Mouse (Mus musculus) kidney, embryonic 16.5 days (tissue): ENCODE results near the gene Prss58. TPM values are rescaled to one million over a fixed set of nuclear protein-coding genes. Genes with fewer than 3 reads are reported as not detected.

Experiments
- ATAC-seq: fragments of 200-750 bp; cut with Nextera tagmentation; 2 replicates; pipeline ENCODE4 v1.8.0; 2017; ENCODE audit warnings: moderate TSS enrichment; ENCODE audit not compliant: low FRiP score, low TSS enrichment
- H3K27ac ChIP-seq: fragments of 300-500 bp; sonication (generic); 2 replicates; pipeline ENCODE4 v1.5.1; 2014; ENCODE audit warnings: low read length
- H3K27me3 ChIP-seq: fragments of 300-500 bp; sonication (generic); 2 replicates; pipeline ENCODE4 v1.6.1; 2014; ENCODE audit warnings: low read length, control low read depth, mixed read lengths; ENCODE audit not compliant: insufficient read depth
- H3K36me3 ChIP-seq: fragments of 300-500 bp; sonication (generic); 2 replicates; pipeline ENCODE4 v1.6.1; 2014; ENCODE audit warnings: low read length, control low read depth, mixed read lengths; ENCODE audit not compliant: insufficient read depth
- H3K4me1 ChIP-seq: fragments of 300-500 bp; sonication (generic); 2 replicates; pipeline ENCODE4 v1.6.1; 2014; ENCODE audit warnings: low read length, control low read depth, mixed read lengths; ENCODE audit not compliant: insufficient read depth
- H3K4me2 ChIP-seq: fragments of 300-500 bp; sonication (generic); replicated peaks from 2 replicates; pipeline ENCODE4 v1.6.1; 2014; ENCODE audit warnings: low read depth, low read length
- H3K4me3 ChIP-seq: fragments of 300-500 bp; sonication (generic); 2 replicates; pipeline ENCODE4 v1.5.1; 2014; ENCODE audit warnings: mild to moderate bottlenecking, low read length
- H3K9ac ChIP-seq: fragments of 300-500 bp; sonication (generic); replicated peaks from 2 replicates; pipeline ENCODE4 v1.6.1; 2014; ENCODE audit warnings: low read length
- H3K9me3 ChIP-seq: fragments of 300-500 bp; sonication (generic); 2 replicates; pipeline ENCODE4 v1.6.1; 2016; ENCODE audit warnings: low read length, control low read depth
- WGBS: fragments of 180-500 bp; shearing (Covaris S2); extraction: QIAGEN DNeasy Blood & Tissue Kit; methylation state at CpG from one replicate; pipeline ENCODE4 v1.1.7; 2014; 5-methylcytosine and 5-hydroxymethylcytosine counted together
- polyA plus RNA-seq: library from polyadenylated mRNA; unstranded; fragments of >200 nt; fragmentation: Nextera tagmentation; extraction: Ambion mirVana; gene quantifications from 2 replicates; pipeline ENCODE4 v1.2.1, GENCODE M21; 2015

The Prss58 gene
- not detected in 2 replicates for polyA plus RNA-seq

- no peak within 1 kb of the TSS for H3K9ac ChIP-seq
- H3K4me3 ChIP-seq: no peak within 1 kb of the TSS
- H3K36me3 ChIP-seq: no peaks in the 10 kb centered on the region
- no peaks in the 10 kb centered on the region for H3K4me1 ChIP-seq
- no peak within 1 kb of the TSS for H3K4me2 ChIP-seq
- no peaks in the 10 kb centered on the region for H3K9me3 ChIP-seq
- no peak within 1 kb of the TSS for H3K27ac ChIP-seq
- no peak for ATAC-seq
- no peaks in the 10 kb centered on the region for H3K27me3 ChIP-seq
These were observed at the start of gene Prss58 for GRCm38 (mm10) chr6:40900287-40900686. TSS of gene Prss58 (minus strand) at chr6:40900387.

- no peaks in the 10 kb centered on the region for H3K27me3 ChIP-seq
- ATAC-seq: no peak
- no peaks in the 10 kb centered on the region for H3K9me3 ChIP-seq
- H3K9ac ChIP-seq: no peak within 1 kb of the TSS
- no peak within 1 kb of the TSS for H3K27ac ChIP-seq
- H3K4me1 ChIP-seq: no peaks in the 10 kb centered on the region
- no peak within 1 kb of the TSS for H3K4me2 ChIP-seq
- 92% methylated on average over 10 of the region's 10 CpGs for WGBS
- H3K4me3 ChIP-seq: no peak within 1 kb of the TSS
- no peaks in the 10 kb centered on the region for H3K36me3 ChIP-seq
These were observed 40.3 kb upstream of the Prss58 start, which contains the start of gene 1700074P13Rik for GRCm38 (mm10) chr6:40940457-40940856. TSS of gene 1700074P13Rik (minus strand) at chr6:40940557.

- no peaks in the 10 kb centered on the region for H3K9me3 ChIP-seq
- no peak overlapping the region for H3K9ac ChIP-seq
These were observed 19.8 kb upstream of the Prss58 start for GRCm38 (mm10) chr6:40919954-40920353.

GRCm38 (mm10) chr6:40894716-40895115 lies 5.5 kb downstream of the Prss58 start:
- Histone ChIP-seq H3K9me3 (no peaks in the 10 kb centered on the region), H3K4me3 (no peak overlapping the region), H3K4me2 (no peak overlapping the region), H3K36me3 (no peaks in the 10 kb centered on the region), H3K9ac (no peak overlapping the region), H3K27ac (no peak overlapping the region), H3K4me1 (no peaks in the 10 kb centered on the region), H3K27me3 (no peaks in the 10 kb centered on the region)
- whole genome bisulfite sequencing: 79% methylated on average over 1 of the region's 1 CpGs
- no peak for ATAC-seq

More at GRCm38 (mm10) chr6:40919954-40920353, 19.8 kb upstream of the Prss58 start:
- H3K36me3 ChIP-seq: no peaks in the 10 kb centered on the region
- H3K27ac ChIP-seq: no peak overlapping the region
- H3K4me1 ChIP-seq: no peaks in the 10 kb centered on the region
- no peak for ATAC-seq
- H3K4me2 ChIP-seq: no peak overlapping the region
- WGBS: 82% methylated on average over 4 of the region's 4 CpGs
- H3K27me3 ChIP-seq: no peaks in the 10 kb centered on the region
- no peak overlapping the region for H3K4me3 ChIP-seq

- H3K9me3 ChIP-seq: no peaks in the 10 kb centered on the region
- H3K4me1 ChIP-seq: no peaks in the 10 kb centered on the region
- H3K4me3 ChIP-seq: no peak overlapping the region
- no peaks in the 10 kb centered on the region for H3K36me3 ChIP-seq
- no peak overlapping the region for H3K27ac ChIP-seq
- no peak overlapping the region for H3K4me2 ChIP-seq
- ATAC-seq: no peak
- 37% methylated on average over 7 of the region's 7 CpGs for WGBS
- no peaks in the 10 kb centered on the region for H3K27me3 ChIP-seq
- no peak overlapping the region for H3K9ac ChIP-seq
These were observed 6.6 kb downstream of the Prss58 start for GRCm38 (mm10) chr6:40893577-40893976.

GRCm38 (mm10) chr6:40891754-40892153 lies 8.4 kb downstream of the Prss58 start:
- Histone ChIP-seq H3K4me1 (no peaks in the 10 kb centered on the region), H3K9ac (no peak overlapping the region), H3K36me3 (no peaks in the 10 kb centered on the region), H3K27me3 (no peaks in the 10 kb centered on the region), H3K4me2 (no peak overlapping the region), H3K9me3 (no peaks in the 10 kb centered on the region), H3K27ac (no peak overlapping the region), H3K4me3 (no peak overlapping the region)
- ATAC-seq: no peak
- 81% methylated on average over 4 of the region's 4 CpGs for WGBS

GRCm38 (mm10) chr6:40890973-40891372 lies 9.2 kb downstream of the Prss58 start:
- H3K27ac ChIP-seq: no peak overlapping the region
- no peaks in the 10 kb centered on the region for H3K9me3 ChIP-seq
- H3K36me3 ChIP-seq: no peaks in the 10 kb centered on the region
- H3K4me2 ChIP-seq: no peak overlapping the region
- no peaks in the 10 kb centered on the region for H3K27me3 ChIP-seq
- no peak overlapping the region for H3K9ac ChIP-seq
- ATAC-seq: no peak
- no peaks in the 10 kb centered on the region for H3K4me1 ChIP-seq
- 44% methylated on average over 1 of the region's 1 CpGs for WGBS
- H3K4me3 ChIP-seq: no peak overlapping the region

GRCm38 (mm10) chr6:40887394-40887793 lies 12.8 kb downstream of the Prss58 start, which contains the start of gene Moxd2:
TSS of gene Moxd2 (minus strand) at chr6:40887494.
- no peak for ATAC-seq
- Histone ChIP-seq H3K4me3 (no peak within 1 kb of the TSS), H3K9me3 (no peaks in the 10 kb centered on the region), H3K36me3 (no peaks in the 10 kb centered on the region), H3K4me1 (no peaks in the 10 kb centered on the region), H3K27me3 (no peaks in the 10 kb centered on the region), H3K4me2 (no peak within 1 kb of the TSS), H3K27ac (no peak within 1 kb of the TSS), H3K9ac (no peak within 1 kb of the TSS)
- 90% methylated on average over 3 of the region's 3 CpGs for WGBS

- Histone ChIP-seq H3K4me2 (no peak overlapping the region), H3K27ac (no peak overlapping the region), H3K9me3 (no peaks in the 10 kb centered on the region), H3K36me3 (no peaks in the 10 kb centered on the region), H3K4me3 (no peak overlapping the region), H3K9ac (no peak overlapping the region), H3K4me1 (no peaks in the 10 kb centered on the region), H3K27me3 (no peaks in the 10 kb centered on the region)
- ATAC-seq: no peak
These were observed 54.9 kb downstream of the Prss58 start for GRCm38 (mm10) chr6:40845283-40845682.
